Mouse (Mus musculus): ENCODE results near the gene Yif1b. TPM values are rescaled to one million over a fixed set of nuclear protein-coding genes. Genes with fewer than 3 reads are reported as not detected.
"Not testable (repeated sequence)": the region's sequence is repeated elsewhere in the genome, so short reads cannot be mapped to it uniquely, and the experiment has no call there.

Gene Yif1b
- 87.3 and 94.1 TPM in 2 replicates for polyA plus RNA-seq (2014; fragmentation: Nextera tagmentation; extraction: Ambion mirVana)

DNA sequence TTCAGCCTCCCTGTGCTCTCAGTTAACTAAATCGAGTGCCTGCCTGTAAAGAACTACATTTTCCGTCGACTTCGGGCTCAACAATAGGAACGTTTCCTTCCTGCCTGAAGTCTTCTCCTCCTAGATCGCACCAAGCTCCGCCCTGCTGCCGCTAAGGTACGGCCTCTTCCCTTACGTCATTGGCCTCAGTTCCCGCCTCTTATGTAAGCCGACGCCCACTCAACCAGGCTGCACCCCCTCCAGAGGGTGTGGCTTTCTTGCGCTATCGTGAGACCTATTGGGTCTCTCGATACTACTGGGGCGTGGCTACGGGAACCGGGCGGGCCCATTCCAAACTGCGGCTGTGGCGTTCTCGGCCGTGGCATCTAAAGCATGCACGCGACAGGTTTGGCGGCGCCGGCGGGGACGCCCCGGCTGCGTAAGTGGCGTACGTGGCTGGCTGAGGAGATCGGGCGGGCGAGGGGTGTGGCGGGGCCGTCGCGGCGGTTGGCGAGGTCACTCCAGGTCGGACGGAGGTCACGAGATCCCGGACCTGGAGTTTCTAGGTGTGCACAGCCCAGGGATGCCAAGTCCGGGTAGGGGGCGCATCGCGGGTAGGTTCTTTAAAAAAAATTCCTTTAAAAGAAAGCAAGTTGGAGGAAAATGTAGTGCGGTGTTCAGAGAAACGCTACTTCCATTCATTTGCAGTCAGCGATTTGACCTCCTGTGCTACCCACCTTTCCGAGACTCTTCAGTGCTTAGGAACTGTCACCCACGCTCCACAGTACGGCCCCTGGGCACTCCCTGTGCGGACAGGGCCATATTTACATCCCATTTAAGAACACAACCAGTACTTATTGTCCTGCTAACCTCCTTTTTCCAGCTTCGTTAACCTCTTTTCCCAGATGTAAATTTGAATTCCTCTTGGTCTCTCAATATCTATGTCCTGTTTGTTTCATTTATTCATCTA lies at the start of gene Yif1b:
Gene Yif1b (plus strand): TSS at position 311 of the 949 bp plus-strand sequence.
- no peaks in the 10 kb centered on the region for H3K4me1 ChIP-seq (ENCODE audit: control insufficient read depth, insufficient read depth, low read length)
- no peaks in the 10 kb centered on the region for H3K9me3 ChIP-seq (ENCODE audit: control insufficient read depth, low read length)
- DNase-seq (ENCODE audit: low spot score) (peak; percentile 99), ATAC-seq (ENCODE audit: insufficient read depth, low FRiP score, low TSS enrichment) (peak; percentile 98)
- under 1% methylated on average over 60 of the region's 60 CpGs for WGBS
- H3K27ac ChIP-seq (ENCODE audit: low read depth, low read length) = peak within 1 kb of the TSS; percentile 70
- peak within 1 kb of the TSS; percentile 49 for H3K4me2 ChIP-seq (ENCODE audit: low read depth)
- peak within 1 kb of the TSS; percentile 67 for H3K4me3 ChIP-seq (ENCODE audit: low read depth, low read length)
- no peaks in the 10 kb centered on the region; the same call in 1 of the 2 replicates for H3K27me3 ChIP-seq (ENCODE audit: control insufficient read depth, insufficient read depth, low read length)
- H3K9ac ChIP-seq (ENCODE audit: low read length) = peak within 1 kb of the TSS; percentile 67
- H3K36me3 ChIP-seq (ENCODE audit: control insufficient read depth, insufficient read depth, low read length) = no peaks in the 10 kb centered on the region

GRCm38 (mm10) chr7:29194230-29194629 lies 43.9 kb upstream of the Yif1b start:
- not testable (repeated sequence) for DNase-seq (ENCODE audit: low spot score); H3K27ac ChIP-seq (ENCODE audit: low read depth, low read length); H3K4me1 ChIP-seq (ENCODE audit: control insufficient read depth, insufficient read depth, low read length); H3K9ac ChIP-seq (ENCODE audit: low read length); H3K27me3 ChIP-seq (ENCODE audit: control insufficient read depth, insufficient read depth, low read length); ATAC-seq (ENCODE audit: insufficient read depth, low FRiP score, low TSS enrichment); H3K36me3 ChIP-seq (ENCODE audit: control insufficient read depth, insufficient read depth, low read length); H3K4me3 ChIP-seq (ENCODE audit: low read depth, low read length); H3K9me3 ChIP-seq (ENCODE audit: control insufficient read depth, low read length); H3K4me2 ChIP-seq (ENCODE audit: low read depth)
- WGBS = 93% methylated on average over 1 of the region's 1 CpGs

- H3K4me2 ChIP-seq (ENCODE audit: low read depth) = no peak overlapping the region
- H3K4me1 ChIP-seq (ENCODE audit: control insufficient read depth, insufficient read depth, low read length) = no peaks in the 10 kb centered on the region
- H3K27ac ChIP-seq (ENCODE audit: low read depth, low read length) = no peak overlapping the region
- whole genome bisulfite sequencing = 84% methylated on average over 6 of the region's 6 CpGs
- H3K9me3 ChIP-seq (ENCODE audit: control insufficient read depth, low read length) = no peaks in the 10 kb centered on the region
- H3K27me3 ChIP-seq (ENCODE audit: control insufficient read depth, insufficient read depth, low read length) = no peaks in the 10 kb centered on the region
- no peak overlapping the region for H3K9ac ChIP-seq (ENCODE audit: low read length)
- DNase-seq (ENCODE audit: low spot score) (no peak), ATAC-seq (ENCODE audit: insufficient read depth, low FRiP score, low TSS enrichment) (no peak)
- no peaks in the 10 kb centered on the region for H3K36me3 ChIP-seq (ENCODE audit: control insufficient read depth, insufficient read depth, low read length)
- no peak overlapping the region for H3K4me3 ChIP-seq (ENCODE audit: low read depth, low read length)
Observed at GRCm38 (mm10) chr7:29202577-29202976, 35.6 kb upstream of the Yif1b start.

DNA sequence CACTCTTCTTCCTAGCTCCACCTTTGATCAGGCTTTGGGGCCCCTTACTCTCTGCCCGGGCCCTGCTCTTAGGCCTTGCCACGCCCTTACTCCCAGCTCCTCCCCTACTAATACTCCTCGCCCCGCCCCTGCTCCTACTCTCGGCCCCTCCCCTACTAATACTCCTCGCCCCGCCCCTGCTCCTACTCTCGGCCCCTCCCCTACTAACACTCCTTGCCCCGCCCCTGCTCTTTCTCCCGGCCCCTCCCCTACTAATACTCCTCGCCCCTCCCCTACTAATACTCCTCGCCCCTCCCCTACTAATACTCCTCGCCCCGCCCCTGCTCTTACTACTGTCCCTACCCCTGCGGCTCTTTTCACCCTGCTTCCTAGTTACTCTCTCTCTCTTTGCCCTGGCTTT lies 27.1 kb upstream of the Yif1b start:
- H3K4me1 ChIP-seq (ENCODE audit: control insufficient read depth, insufficient read depth, low read length); H3K9me3 ChIP-seq (ENCODE audit: control insufficient read depth, low read length); H3K4me3 ChIP-seq (ENCODE audit: low read depth, low read length); H3K27ac ChIP-seq (ENCODE audit: low read depth, low read length); H3K4me2 ChIP-seq (ENCODE audit: low read depth); DNase-seq (ENCODE audit: low spot score); H3K36me3 ChIP-seq (ENCODE audit: control insufficient read depth, insufficient read depth, low read length); H3K9ac ChIP-seq (ENCODE audit: low read length); H3K27me3 ChIP-seq (ENCODE audit: control insufficient read depth, insufficient read depth, low read length); ATAC-seq (ENCODE audit: insufficient read depth, low FRiP score, low TSS enrichment): not testable (repeated sequence)
- 24% methylated on average over 15 of the region's 15 CpGs for WGBS

DNA sequence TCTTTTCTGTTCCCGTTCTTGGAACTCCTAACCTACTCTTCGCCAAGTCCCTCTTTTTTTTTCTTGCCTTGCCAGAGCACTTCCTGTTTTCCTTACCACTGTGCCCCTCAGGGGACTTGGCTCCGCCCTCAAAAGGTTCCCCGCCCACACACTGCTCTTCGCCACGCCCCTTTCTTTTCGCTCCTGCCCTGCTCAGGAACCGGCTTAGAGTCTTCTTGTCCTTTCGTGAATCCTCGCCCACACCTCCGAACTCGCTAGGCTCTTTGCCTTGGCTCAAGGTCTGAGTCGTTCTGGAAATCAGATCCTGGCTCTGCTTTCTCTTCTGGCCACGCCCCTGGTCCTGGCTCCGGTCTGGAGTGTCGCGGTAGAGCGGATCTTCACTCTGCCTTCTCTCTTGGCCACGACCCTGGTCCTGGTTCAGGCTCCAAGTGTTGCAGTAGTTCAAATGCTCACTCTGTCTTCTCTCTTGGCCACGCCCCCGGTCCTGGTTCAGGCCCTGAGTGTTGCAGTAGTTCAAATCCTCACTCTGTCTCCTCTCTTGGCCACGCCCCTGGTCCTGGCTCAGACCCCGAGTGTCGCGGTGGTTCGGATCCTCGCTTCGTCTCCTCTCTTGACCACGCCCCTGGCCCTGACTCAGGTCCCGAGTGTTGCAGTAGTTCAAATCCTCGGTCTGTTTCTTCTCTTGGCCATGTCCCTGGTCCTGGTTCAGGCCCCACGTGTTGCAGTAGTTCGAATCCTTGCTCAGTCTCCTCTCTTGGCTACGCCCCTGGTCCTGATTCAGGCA lies 26.5 kb upstream of the Yif1b start:
- H3K9ac ChIP-seq (ENCODE audit: low read length) = no peak overlapping the region
- peak overlapping the region; percentile 8 for H3K4me2 ChIP-seq (ENCODE audit: low read depth)
- ATAC-seq (ENCODE audit: insufficient read depth, low FRiP score, low TSS enrichment) (no peak), DNase-seq (ENCODE audit: low spot score) (peak; percentile 78)
- H3K27ac ChIP-seq (ENCODE audit: low read depth, low read length) = no peak overlapping the region
- H3K9me3 ChIP-seq (ENCODE audit: control insufficient read depth, low read length) = no peaks in the 10 kb centered on the region
- H3K4me3 ChIP-seq (ENCODE audit: low read depth, low read length) = peak overlapping the region; percentile 18
- H3K36me3 ChIP-seq (ENCODE audit: control insufficient read depth, insufficient read depth, low read length) = no peaks in the 10 kb centered on the region
- peaks cover 7% of the 10 kb centered on the region for H3K27me3 ChIP-seq (ENCODE audit: control insufficient read depth, insufficient read depth, low read length)
- 5% methylated on average over 34 of the region's 34 CpGs for WGBS
- H3K4me1 ChIP-seq (ENCODE audit: control insufficient read depth, insufficient read depth, low read length) = no peaks in the 10 kb centered on the region

DNA sequence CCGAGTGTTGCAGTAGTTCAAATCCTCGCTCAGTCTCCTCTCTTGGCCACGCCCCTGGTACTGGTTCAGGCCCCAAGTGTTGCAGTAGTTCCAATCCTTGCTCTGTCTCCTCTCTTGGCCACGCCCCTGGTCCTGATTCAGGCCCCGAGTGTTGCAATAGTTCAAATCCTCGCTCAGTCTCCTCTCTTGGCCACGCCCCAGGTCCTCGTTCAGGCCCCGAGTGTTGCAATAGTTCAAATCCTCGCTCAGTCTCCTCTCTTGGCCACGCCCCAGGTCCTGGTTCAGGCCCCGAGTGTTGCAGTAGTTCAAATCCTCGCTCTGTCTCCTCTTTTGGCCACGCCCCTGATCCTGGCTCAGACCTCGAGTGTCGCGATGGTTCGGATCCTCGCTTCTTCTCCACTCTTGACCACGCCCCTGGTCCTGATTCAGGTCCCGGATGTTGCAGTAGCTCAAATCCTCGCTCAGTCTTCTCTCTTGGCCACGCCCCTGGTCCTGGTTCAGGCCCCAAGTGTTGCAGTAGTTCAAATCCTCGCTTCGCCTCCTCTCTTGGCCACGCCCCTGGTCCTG lies 25.8 kb upstream of the Yif1b start:
- no peak overlapping the region for H3K4me3 ChIP-seq (ENCODE audit: low read depth, low read length)
- DNase-seq (ENCODE audit: low spot score) (peak; percentile 18), ATAC-seq (ENCODE audit: insufficient read depth, low FRiP score, low TSS enrichment) (no peak)
- H3K9me3 ChIP-seq (ENCODE audit: control insufficient read depth, low read length) = no peaks in the 10 kb centered on the region
- no peak overlapping the region for H3K27ac ChIP-seq (ENCODE audit: low read depth, low read length)
- 11% methylated on average over 26 of the region's 26 CpGs for WGBS
- no peak overlapping the region for H3K4me2 ChIP-seq (ENCODE audit: low read depth)
- no peaks in the 10 kb centered on the region for H3K4me1 ChIP-seq (ENCODE audit: control insufficient read depth, insufficient read depth, low read length)
- H3K36me3 ChIP-seq (ENCODE audit: control insufficient read depth, insufficient read depth, low read length) = no peaks in the 10 kb centered on the region
- H3K27me3 ChIP-seq (ENCODE audit: control insufficient read depth, insufficient read depth, low read length) = peaks cover 7% of the 10 kb centered on the region
- H3K9ac ChIP-seq (ENCODE audit: low read length) = no peak overlapping the region

- Histone ChIP-seq H3K4me2 (ENCODE audit: low read depth) (peak overlapping the region; percentile 26), H3K4me3 (ENCODE audit: low read depth, low read length) (peak overlapping the region; percentile 4; the same call in 1 of the 2 replicates)
- WGBS = 13% methylated on average over 40 of the region's 40 CpGs
- not testable (repeated sequence) for H3K4me1 ChIP-seq (ENCODE audit: control insufficient read depth, insufficient read depth, low read length); H3K27me3 ChIP-seq (ENCODE audit: control insufficient read depth, insufficient read depth, low read length); H3K27ac ChIP-seq (ENCODE audit: low read depth, low read length); DNase-seq (ENCODE audit: low spot score); H3K9ac ChIP-seq (ENCODE audit: low read length); ATAC-seq (ENCODE audit: insufficient read depth, low FRiP score, low TSS enrichment); H3K36me3 ChIP-seq (ENCODE audit: control insufficient read depth, insufficient read depth, low read length); H3K9me3 ChIP-seq (ENCODE audit: control insufficient read depth, low read length)
Observed at GRCm38 (mm10) chr7:29212775-29213560, 25.2 kb upstream of the Yif1b start.

- H3K4me1 ChIP-seq (ENCODE audit: control insufficient read depth, insufficient read depth, low read length) = no peaks in the 10 kb centered on the region
- peak within 1 kb of the TSS; percentile 26 for H3K4me2 ChIP-seq (ENCODE audit: low read depth)
- DNase-seq (ENCODE audit: low spot score) (peak; percentile 79), ATAC-seq (ENCODE audit: insufficient read depth, low FRiP score, low TSS enrichment) (peak; percentile 74; the same call in 1 of the 2 replicates)
- no peak within 1 kb of the TSS for H3K9ac ChIP-seq (ENCODE audit: low read length)
- H3K27me3 ChIP-seq (ENCODE audit: control insufficient read depth, insufficient read depth, low read length) = peaks cover 7% of the 10 kb centered on the region
- H3K36me3 ChIP-seq (ENCODE audit: control insufficient read depth, insufficient read depth, low read length) = no peaks in the 10 kb centered on the region
- H3K9me3 ChIP-seq (ENCODE audit: control insufficient read depth, low read length) = no peaks in the 10 kb centered on the region
- no peak within 1 kb of the TSS for H3K27ac ChIP-seq (ENCODE audit: low read depth, low read length)
- WGBS = 2% methylated on average over 20 of the region's 20 CpGs
- H3K4me3 ChIP-seq (ENCODE audit: low read depth, low read length) = peak within 1 kb of the TSS; percentile 4; the same call in 1 of the 2 replicates
Observed at GRCm38 (mm10) chr7:29213675-29214082, 24.4 kb upstream of the Yif1b start, which contains the start of gene Catsperg1. Gene Catsperg1 (minus strand): TSS chr7:29214035.

Measured in neural tube, embryonic 11.5 days (tissue).